Mouse (Mus musculus) brain, adult 2 months (tissue): ENCODE results near the gene Gsx1.

Source experiments
- DNase-seq: peaks from one replicate; pipeline ENCODE4 v3.0.0; 2011; ENCODE audit warnings: low read depth, low spot score

The Gsx1 gene

DNA sequence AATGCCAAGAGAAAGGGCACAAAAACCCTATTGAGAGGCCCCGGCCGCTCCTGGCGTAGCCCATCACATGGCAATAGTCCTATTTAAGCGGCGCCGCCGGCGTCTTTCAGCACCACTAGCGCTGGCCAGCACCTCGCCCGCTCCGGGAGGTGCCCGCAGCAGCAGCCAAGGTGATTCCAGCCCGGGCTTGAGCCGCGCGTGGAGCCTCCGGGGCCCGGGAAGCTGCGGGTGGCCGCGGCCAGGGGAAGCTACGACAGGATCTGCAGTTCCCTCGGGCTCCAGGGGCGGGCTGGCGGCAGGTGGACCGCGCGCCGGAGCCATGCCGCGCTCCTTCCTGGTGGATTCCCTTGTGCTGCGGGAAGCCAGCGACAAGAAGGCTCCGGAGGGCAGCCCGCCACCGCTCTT, at the start of gene Gsx1:
Gene Gsx1, plus strand, starts transcription at position 126 of the 405 bp plus-strand sequence.
- peak; percentile 31 for DNase-seq

GRCm38 (mm10) chr5:147147340-147147739, 41.2 kb upstream of the Gsx1 start:
- DNase-seq: no peak

DNA sequence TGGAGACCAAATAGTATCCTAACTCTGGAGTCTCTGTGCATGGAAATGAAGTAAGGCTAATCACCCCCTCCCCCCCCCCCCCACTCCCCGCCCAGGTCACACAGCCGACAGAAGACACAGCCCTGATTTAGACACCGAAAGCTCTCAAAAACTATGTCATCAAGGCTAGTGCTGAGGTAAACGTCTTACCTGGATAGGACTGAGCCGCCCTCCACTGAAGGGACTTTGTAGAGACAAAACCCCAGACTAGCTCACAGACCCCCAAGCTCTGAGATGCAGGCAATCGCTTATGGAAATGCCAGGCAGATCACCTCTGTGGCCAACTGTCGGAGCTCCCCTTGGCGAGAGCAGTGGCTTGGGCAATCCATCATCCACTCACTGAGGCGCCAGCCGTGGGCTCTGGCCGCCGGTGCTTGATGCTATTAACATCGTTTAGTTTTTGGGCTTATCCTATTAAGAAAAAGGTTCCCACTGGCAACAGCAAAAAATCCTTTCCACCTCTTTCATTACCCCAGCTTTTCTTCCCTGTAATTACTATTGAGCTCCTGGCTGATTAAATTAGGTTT, 33.6 kb upstream of the Gsx1 start:
- DNase-seq: no peak

GRCm38 (mm10) chr5:147155449-147156133, 32.9 kb upstream of the Gsx1 start:
- DNase-seq: peak; percentile 27

GRCm38 (mm10) chr5:147156376-147156775, 32.1 kb upstream of the Gsx1 start:
- DNase-seq: no peak

DNA sequence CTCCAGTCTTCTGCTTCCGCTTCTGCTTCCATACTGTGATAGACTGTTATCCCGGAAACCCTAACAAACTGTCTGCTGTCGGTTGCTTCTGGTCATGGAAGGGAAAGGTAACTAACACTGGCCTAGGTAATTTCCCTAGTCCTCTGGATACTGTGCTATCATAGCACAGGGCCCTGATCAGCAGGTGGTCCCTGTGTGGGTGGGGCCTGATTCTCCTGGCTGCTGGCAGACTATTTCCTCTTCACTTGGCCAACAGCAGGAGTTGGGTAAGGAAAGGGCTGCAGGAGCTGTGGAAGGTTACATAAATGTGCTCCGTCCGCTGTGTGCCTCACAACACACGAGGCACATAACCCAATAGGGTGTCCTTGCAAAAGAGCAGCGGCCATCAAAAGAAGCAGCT, 31.1 kb upstream of the Gsx1 start:
- DNase-seq: no peak

DNA sequence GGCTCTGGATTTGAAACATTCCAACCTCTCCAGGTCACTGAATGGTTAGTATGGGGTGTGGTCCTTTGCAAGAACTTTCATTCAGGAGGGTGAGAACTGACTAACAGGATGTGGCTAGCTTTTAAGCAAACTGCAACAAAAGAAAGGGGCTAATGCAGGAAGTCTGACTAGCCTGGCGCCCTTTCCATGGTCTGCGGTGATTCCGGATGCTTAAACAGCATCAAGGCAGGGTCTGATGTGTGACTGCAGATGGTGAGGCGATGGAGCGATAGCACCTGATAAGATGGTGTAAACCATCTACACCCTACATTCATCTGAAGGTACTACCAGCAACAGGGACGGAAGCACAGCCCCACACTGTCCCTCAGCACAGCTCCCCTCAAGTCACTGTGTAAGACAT, 29.2 kb upstream of the Gsx1 start:
- DNase-seq: no peak

DNA sequence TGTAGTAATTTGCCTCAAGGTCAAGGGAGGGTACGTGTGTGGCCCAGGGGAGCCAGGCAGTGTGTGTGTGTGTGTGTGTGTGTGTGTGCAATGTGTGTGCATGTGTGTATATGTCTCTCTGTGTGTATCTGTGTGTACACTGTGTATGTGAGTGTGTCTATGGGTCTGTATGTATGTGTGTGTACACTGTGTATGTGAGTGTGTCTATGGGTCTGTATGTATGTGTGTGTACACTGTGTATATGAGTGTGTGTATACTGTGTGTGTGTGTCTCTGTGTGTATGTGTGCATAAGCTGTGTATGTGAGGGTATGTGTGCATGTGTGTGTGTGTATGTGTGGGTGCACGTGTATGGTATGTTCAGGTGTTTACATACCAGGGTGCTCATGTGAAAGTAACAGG, 28.7 kb upstream of the Gsx1 start:
- no peak for DNase-seq

- no peak for DNase-seq
Observed at GRCm38 (mm10) chr5:147165060-147165459, 23.4 kb upstream of the Gsx1 start.

GRCm38 (mm10) chr5:147170088-147170487, 18.4 kb upstream of the Gsx1 start:
- no peak for DNase-seq

- DNase-seq: no peak
Observed at GRCm38 (mm10) chr5:147174046-147174445, 14.4 kb upstream of the Gsx1 start.

DNA sequence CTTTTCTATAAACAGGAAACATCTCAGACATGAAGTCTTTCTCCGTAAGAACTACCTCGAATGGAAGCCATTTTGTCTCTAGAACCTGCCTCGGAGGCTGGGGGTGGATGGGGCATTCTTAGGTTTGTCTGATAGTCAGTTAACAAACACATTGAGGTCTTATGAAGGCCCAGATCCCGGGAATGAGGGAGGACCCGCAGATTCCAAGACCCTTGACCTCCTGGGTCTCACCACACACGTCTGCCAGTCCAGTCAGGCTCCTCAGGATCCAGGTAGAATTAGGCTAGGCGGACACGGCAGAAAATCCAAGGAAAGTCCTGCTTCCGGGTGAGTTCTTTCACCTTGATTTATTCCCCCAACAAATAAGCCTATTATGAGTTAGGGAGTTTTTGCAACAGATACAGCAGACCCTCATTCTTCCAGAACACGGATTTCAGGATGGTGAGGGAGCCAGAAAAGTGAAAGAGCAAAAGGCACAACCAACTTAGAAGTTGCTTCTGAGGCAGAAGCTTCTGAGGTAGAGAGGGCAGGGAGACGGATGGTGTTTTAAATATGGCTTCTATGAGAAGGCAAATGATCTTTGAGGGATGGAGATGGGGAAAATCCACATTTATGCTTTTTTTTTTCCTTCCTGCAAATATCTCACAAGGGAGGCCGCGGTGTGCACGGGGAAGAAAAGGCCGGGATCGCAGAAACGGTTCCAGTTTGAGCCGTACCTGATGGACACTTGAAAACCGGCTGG, 3.2 kb upstream of the Gsx1 start:
- DNase-seq: no peak

GRCm38 (mm10) chr5:147186001-147186431, 2.5 kb upstream of the Gsx1 start:
- DNase-seq: peak; percentile 29

DNA sequence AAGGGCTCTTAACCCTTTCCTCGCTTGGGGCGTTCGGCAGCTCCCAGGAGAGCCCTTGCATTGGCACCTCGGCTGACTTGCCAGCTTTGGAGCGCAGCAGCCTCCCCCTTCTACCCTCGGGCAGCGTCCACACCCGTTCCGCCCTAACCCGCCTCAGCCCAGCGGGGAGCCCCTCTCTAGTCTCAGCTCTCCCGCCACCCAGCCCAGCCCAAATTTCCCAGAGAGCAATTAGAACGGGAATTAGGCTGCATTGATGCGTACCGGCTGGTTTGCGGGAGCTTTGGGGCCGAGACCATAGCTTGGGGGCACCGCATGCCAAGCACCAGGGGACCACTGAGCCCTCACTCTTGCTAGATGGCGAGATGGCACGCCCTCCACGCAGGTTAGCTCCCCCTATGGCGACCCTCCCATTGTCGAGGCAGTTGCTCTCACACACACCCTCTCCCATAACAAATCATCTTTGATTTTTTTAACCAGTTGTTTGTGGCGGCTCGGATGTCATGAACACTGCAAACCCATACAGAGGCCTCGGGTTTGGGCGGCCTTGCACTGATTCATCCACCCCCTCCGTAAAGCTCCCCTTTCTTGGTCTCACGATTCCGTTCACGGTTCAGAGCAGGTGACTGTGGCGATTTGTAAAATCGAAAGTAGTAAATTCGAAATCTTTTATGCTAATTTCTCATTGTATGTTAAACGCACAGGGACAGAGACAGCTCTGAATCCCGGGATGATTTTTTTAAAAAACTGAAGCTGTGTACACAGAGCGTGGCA, 1.5 kb upstream of the Gsx1 start:
- no peak for DNase-seq

DNA sequence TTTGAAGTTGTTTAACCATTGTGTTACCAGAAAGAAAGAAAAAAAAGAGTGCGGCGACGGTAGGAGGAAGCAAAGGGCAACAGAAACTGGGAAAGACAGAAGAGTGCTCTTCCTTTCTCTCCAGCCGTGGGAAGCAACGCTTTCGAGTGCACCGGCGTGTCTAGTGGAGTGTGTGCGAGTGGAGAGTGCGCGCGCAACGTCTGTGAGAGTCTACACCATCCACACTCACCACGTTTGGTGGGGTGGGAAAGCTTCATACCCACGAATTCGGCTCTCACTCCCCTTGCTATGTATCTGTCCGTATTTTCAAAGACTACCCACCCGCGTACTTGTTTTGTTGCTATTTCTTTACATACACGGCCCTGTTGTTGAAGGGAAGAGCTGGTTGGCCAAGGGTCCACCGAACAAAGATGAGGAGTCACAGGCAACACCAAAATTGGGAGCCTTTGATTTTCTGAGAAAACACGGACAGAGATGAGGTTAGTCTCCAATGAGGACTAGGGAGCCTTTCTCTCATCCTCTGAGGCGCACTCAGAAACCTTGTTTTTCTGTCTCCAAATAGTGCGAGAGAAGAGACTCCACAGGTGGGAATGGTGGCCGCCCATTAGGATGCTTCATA, 835 bp upstream of the Gsx1 start:
- DNase-seq: no peak

DNA sequence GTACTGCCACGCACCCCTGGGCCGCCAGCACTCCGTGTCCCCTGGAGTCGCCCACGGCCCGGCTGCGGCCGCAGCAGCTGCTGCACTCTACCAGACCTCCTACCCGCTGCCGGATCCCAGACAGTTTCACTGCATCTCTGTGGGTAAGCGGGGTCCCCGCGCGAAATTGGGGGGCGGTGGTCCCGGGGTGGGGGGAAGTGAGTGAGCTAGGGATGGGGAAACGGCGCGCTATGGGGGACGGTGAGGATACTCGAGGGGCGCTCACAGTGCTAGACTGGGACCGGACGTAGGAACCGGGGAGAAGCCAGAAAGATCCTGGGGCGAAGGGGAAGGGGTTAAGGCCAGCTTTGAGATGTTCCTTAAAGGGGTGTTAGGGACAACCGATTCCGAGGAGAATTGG, 660 bp downstream of the Gsx1 start:
- DNase-seq: no peak

DNA sequence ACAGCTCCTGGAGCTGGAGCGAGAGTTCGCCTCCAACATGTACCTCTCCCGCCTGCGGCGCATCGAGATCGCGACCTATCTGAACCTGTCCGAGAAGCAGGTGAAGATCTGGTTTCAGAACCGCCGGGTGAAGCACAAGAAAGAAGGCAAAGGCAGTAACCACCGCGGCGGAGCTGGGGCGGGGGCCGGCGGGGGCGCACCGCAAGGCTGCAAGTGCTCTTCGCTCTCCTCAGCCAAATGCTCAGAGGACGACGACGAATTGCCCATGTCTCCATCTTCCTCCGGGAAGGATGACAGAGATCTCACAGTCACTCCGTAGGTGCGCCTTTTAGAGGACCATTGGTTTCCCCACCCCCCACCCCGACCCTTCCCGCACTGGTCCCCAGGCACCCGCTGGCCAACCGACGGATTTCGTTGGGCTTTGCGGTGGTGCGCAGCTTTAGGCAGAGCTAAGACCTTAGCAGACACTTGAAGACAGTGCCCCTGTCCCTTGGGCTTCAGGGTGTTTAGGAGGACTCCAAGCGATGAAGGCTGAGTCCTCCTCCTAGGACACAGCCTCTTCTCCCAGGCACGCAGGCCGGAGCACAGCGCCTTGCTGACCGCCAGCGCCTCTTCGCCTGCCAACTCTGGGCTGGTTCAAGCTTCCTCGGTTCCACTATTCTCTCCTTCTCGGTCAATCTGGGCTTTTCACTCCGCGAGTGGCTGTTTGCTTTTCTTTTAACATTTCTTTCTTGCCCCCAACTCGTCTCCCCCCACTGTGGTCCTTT, 1.5 kb downstream of the Gsx1 start:
- no peak for DNase-seq

- DNase-seq: no peak
Observed at GRCm38 (mm10) chr5:147190885-147191284, 2.4 kb downstream of the Gsx1 start.

DNA sequence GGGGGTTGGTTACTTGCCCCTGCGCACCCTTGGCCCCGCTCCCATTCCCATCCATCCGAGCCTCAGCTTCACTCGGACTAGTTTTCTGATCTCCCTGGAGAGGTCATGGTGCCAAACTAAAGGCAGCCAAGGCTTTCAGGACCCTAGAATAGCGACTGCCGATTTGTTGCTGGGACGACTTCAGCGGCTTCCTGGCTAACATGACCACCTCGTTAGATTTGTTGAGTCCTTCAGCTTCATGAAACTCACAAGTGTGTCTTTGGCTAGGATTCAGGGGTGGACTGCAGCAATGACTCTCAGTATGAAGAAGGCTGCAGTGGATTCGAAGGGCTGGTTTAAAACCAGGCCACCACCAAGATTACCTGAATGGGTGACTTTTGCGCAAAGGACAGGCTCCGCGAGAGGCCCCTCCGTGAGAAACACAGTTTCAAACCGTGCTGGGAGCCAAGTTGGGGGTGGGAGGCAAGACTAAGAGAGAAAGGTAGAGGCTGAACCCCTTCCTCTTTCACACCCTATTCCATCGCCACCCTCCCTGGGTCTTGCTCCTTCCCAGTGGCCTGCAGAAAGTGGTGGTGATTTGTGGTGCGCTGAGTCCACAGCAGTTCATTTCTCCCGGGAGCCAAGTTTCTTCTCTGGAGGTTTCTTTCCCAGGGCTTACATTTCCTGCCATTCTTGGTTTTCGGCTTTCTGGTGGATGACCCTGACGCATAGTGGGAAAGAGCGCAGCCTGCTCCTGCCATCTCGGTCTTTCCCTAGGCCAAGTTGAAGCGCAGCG, 3.5 kb downstream of the Gsx1 start:
- DNase-seq: no peak

GRCm38 (mm10) chr5:147192576-147192960, 4.1 kb downstream of the Gsx1 start:
- DNase-seq: no peak
